Mouse (Mus musculus): ENCODE results near the gene Asb1.

Asb1 gene

DNA sequence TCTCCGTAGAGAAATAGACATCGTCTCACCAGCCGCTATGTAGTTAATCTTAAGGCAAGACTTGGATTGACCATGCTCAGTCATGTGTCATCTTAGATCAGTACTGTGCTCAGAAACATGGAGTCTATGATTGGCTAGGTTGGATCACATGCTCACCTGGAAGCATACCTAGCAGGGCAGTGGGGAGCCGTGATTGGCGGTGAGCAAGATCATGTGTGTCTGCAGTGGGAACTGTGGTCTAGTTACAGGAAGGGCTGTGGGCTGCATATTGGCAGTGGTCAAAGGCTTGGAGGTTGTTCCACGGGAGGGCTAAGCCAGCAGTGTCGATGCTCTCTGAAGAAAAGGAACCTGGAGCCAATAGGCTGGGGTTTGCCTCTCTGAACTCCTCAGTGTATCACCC, 66.4 kb downstream of the Asb1 start:
- 93% methylated on average over 7 of the region's 7 CpGs for WGBS

- 82% methylated on average over 6 of the region's 6 CpGs for WGBS
Observed at GRCm38 (mm10) chr1:91607141-91607540, 66.8 kb downstream of the Asb1 start.

Data from cerebral cortex, adult 2 months (tissue).